Mouse (Mus musculus) left cerebral cortex, postnatal 36 days (tissue): ENCODE results near the gene Gramd1b. TPM values are rescaled to one million over a fixed set of nuclear protein-coding genes. Genes with fewer than 3 reads are reported as not detected.

Experiments
- DNase-seq, 2 experiments: peaks; one replicate each; pipeline ENCODE4 v3.0.0; 2021 to 2022; ENCODE audit warnings: low spot score in 2 of 2, mixed read lengths in 1 of 2
- intact Hi-C: fragments of 180-260 bp; cut with DNase I; formaldehyde crosslinking; loops from one replicate; pipeline ENCODE4 v1.15.1; 2025
- total RNA-seq, 2 experiments: library from RNA; stranded (reverse); gene quantifications; 2 replicates each; pipeline ENCODE4 v1.2.3; 2021

Gene Gramd1b
- total RNA-seq, 2 experiments from 2014 or later, result 146 to 182 TPM

DNA sequence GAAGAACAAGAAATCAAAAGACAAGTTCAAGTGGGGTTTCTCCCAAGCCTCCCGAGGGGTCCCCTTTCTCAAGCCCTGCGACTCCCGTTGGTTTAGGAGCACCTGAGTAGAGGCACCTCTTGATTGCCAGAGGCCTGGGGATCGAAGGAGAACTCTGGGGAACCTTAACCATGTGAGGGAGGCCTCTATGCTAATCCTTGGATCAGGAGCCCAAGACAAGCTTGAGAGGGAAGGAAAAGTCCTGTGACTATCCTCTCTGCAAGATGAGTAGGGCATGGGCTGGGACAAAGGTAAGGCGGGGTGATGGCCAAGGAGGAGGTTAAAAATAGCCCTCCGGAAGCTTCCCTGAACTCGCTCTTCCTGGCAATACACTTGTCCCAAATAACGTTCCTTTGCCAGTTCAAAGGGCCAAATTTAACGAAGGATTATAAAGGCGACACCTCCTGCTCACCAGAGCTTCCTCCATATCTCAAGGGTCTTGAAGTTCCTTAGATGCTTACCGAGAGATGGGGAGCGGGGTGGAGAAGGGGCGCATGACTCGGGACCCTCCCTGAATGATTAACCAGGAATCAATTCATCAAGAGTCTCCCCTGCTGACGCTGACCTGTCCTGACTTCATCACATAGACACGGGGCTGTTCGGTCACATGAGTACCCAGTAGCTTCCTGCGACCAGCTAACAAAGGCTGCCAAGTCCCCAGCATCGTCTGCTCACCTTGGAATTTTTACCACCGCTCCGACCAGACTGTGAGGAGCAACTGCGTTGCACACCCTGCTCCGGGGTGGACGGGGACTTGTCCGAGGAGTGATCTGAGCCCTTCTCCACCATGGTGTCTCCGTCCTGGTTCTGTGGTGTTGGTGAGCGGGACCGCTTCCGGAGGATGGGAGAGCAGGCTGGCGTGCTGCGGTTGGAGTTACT lies 198.2 kb downstream of the Gramd1b start:
- intact Hi-C loops, result loop anchor here (5.0 kb wide), 2 partner anchors 44 to 59 kb away; no protein-coding TSS in a partner anchor
- DNase-seq, result no peak

DNA sequence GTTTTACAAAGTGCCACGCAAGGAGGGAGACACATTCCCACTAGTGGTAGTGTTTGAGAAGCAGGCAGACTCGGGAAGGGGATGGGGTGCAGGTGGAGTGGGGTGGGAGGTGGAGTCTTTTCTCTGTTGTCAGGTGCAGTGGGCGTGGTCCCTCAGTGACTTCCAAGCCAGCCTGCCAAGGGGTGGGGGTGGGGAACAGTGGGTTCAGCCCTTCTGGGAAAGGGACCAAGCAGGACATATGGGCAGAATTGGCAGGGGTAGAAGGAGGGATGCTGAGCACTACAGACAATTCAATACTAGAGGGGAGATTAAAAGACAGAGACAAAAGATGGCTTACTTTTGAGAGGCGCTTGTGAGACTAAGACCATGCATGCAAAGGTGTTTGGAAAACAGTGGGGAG lies 198.9 kb downstream of the Gramd1b start:
- peak in 1 of 2 experiments; percentile 56 for DNase-seq
- intact Hi-C loops, result loop anchor here (5.0 kb wide), 2 partner anchors 45 to 60 kb away; no protein-coding TSS in a partner anchor

- intact Hi-C loops, result loop anchor here (2.0 to 5.0 kb wide), 3 partner anchors 46 to 107 kb away; no protein-coding TSS in a partner anchor
- DNase-seq, result no peak
Observed at GRCm38 (mm10) chr9:40331411-40332286, 199.5 kb downstream of the Gramd1b start.

DNA sequence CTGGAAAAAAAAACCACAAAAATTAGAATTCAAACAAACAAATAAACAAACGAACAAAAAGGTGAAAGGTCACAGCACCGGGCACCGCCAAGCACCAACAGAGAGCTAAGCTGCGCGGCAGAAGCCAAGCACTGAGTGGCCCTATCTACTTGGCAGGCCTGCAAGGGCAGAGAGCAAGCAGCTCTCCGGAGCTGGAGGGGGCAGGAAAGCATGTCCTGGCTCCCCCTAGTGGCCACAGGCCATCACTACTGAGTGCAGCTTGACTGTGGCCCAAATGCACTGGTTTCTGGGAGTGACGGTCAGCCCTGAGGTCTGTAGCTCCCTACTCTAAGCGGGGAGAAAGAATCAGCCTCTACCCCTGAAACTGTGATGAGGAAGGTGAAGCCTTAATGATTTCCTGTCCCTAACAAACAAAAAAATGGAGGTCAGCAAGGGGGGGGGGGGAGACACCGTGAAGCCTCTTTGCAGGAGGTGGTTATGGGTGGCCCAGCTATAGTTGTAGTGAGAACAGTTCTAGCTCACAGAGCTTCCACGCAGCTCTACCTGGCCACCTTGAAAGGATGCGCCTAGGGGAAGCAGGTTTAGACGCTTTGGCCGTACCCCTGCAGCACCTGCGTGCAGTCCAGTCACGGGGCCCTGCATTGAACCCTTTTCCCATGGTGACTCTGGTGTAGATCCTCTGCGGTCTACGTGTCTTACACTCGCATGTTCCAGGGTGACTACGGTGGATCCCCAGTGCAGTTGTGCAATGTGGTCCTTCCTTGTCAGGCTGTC lies 200.4 kb downstream of the Gramd1b start:
- peak; percentile 80 to 87 for DNase-seq
- intact Hi-C loops, result loop anchor here (2.0 to 5.0 kb wide), 3 partner anchors 47 to 106 kb away; no protein-coding TSS in a partner anchor

DNA sequence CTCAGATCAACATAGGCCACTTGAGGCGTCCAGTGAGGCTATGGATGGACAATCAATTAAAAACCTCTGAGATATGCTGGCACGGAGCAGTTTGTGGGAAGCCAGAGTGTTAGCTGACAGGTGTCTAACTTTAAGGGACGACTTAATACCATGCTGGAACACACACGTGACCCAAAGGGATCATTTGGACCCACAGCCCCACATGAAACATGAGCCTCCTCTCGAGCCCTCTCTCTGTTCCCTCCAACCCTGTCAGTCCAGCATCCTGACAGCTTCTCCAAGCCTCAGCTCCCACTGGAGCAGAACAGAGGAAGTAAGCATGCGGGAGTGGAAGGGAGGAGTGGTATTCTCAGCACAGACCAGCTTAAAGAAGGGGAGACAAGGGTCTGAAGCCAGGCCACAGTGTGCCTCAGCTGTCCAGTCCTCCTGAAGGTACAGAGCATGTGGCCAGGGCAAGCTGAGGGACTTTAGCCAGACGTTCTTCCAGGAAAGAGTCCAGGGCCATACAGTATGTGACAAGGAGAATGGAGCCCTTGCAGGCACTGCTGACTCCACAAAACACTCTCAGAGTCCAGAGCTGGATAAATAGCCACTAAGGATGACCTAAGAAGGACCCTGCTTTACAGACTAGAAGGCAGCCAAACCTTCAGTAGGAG lies 204.8 kb downstream of the Gramd1b start:
- no peak for DNase-seq
- intact Hi-C loops, result no loop called here

DNA sequence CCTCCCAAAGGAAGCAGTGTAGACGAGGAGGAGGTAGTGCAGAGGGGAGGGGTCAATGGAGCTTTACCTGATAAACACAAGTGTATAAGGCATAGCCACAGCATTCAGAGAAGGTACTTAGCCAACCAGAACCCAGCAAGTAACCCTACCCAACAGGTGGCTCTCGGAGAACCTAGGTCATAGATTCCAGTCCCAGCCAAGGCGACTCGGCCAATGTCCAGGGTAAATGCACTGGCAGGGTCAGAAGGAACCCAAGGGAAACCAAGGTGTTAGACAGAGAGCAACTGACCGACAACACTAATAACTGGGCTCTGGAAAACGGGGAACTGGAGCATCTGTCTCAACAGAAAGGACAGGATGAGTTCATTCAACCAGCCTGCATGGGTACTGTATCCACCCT lies 206.4 kb downstream of the Gramd1b start:
- intact Hi-C loops, result no loop called here
- DNase-seq, result no peak

DNA sequence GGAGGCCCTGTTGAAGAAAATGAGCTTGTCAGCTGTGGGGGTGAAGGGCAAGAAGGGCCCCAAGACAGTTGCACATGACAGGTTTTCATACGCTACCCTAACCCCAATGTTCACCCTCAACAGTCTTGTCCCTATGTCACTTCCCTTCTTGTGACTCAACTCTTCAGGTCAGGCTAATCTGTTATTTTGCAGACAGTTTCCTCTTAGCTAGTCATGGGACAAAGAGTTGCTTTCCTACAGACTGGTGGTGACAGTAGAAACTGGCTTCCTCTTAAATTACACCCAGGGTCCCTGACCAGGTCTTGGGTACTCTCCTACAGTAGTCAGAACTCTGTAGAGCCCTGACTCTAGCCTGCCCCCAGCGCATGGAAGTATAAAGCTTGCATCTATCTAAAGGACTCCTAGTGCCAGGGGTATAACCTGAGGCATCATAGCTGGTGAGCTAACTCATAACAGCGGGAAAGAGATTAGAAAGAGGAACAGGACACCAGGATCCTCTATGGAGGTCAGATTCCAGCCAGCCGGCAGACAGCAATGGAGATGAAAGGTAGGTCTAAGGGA lies 206.9 kb downstream of the Gramd1b start:
- intact Hi-C loops, result no loop called here
- no peak for DNase-seq

- intact Hi-C loops, result no loop called here
- DNase-seq, result no peak
Observed at GRCm38 (mm10) chr9:40323773-40324172, 207.4 kb downstream of the Gramd1b start.

DNA sequence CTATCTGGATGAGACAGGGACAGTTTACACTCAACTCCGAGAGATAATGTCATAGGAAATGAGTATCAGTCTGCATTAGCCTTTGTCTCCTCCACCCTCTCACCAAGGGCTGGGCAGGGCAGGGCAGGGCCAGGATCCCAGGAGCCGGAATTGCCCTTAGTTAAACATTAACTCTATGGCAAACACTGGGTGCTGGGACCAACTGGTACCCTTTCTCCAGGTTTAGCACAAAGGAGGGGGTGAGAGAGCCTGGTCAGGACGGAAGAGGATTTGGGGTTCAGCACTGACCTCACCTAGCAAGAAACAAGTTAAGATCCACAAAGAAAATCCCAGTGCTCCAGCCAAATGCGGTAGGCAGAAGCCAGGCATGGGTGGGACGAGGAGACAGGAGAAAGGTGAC lies 208.0 kb downstream of the Gramd1b start:
- intact Hi-C loops, result no loop called here
- no peak for DNase-seq

DNA sequence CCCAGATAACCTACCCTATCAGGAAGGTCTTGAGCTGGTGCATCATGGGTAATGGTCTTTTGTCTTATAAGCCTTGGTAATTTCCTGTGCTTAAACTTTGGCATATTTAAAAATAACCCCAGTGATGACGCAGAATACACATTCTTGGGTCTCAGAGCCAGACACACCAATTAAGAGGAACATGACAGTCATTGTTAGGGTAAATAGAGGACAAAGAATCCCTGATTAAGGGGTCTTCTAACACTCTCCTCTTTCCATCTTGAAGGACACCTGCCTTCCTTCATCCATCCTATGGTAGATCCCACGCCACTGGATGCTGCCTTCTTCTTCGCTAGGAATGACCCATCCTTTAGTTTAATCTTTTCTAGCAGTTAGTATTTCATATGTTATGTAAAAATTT lies 208.8 kb downstream of the Gramd1b start:
- intact Hi-C loops, result no loop called here

GRCm38 (mm10) chr9:40321668-40322003 lies 209.5 kb downstream of the Gramd1b start:
- intact Hi-C loops, result no loop called here
- DNase-seq, result no peak

More for the DNA sequence above, 208.8 kb downstream of the Gramd1b start:
- DNase-seq, result no peak

GRCm38 (mm10) chr9:40320879-40321667 lies 210.1 kb downstream of the Gramd1b start:
- intact Hi-C loops, result no loop called here
- DNase-seq, result no peak

GRCm38 (mm10) chr9:40320405-40320804 lies 210.8 kb downstream of the Gramd1b start:
- intact Hi-C loops, result no loop called here
- DNase-seq, result no peak

DNA sequence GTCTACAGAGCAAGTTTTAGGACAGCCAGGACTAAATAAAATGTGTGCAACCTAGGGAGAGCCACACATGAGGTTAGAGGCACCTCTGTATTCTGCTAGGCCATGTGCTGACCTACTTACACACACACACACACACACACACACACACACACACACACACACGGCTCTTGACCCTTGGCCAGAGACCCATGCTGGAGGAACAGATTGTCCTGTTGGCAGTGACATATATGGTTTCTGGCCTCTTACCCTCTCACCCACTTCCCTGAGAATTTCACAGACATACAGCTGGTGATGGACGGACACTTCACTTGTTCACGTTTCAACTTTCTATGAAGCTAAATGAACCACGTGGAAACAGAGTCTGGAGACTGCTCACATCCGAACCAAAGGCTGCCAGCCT lies 212.4 kb downstream of the Gramd1b start:
- no peak for DNase-seq
- intact Hi-C loops, result no loop called here

GRCm38 (mm10) chr9:40317735-40318134 lies 213.4 kb downstream of the Gramd1b start:
- intact Hi-C loops, result no loop called here
- no peak for DNase-seq

GRCm38 (mm10) chr9:40316865-40317660 lies 214.1 kb downstream of the Gramd1b start:
- no peak for DNase-seq
- intact Hi-C loops, result no loop called here

DNA sequence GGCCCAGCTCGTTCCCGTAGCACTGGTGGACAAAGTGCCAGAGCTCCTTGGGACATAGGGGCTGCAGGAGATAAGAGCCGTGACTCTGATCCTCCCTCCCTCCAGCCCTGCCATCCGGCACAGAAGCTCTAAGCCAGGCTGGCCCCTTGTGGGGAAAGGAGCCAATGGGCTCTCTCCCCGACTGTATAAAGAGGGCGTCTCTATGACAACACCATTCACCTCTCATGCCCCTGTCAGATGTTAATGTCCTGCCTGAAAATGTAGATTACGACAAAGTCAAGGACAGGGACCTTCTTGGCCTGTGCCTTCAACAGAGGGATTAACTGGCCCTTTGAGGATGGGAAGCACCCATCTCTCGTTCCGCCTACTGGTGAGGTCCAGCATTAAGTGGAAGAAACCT lies 219.4 kb downstream of the Gramd1b start:
- intact Hi-C loops, result no loop called here
- DNase-seq, result no peak
